Mouse (Mus musculus): ENCODE data around the gene Rnf26. TPM values are rescaled to one million over a fixed set of nuclear protein-coding genes. Genes with fewer than 3 reads are reported as not detected.

Gene Rnf26
- polyA plus RNA-seq, 1 experiment: not detected

DNA sequence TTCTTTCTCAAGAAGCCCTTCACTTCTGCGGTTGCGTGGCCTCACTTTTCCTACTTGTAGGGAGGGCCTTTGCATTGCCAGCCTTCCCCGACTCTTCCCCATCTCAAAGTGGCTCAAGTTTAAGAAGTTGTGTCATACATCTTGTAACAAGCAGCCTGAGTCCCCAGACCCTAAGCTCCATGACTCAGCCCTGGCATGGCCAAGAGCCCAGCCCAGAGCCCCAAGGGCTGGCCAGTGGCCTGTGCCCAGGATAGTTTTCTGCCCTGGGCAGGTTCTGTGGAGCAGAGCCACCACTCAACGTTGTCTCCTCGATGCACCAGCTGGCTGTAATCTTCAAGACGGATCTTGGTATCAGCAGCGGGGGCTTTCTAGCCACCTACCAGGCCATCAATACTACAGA is 8.4 kb downstream of the Rnf26 start:
- Histone ChIP-seq H3K4me1 (ENCODE audit: control insufficient read depth, insufficient read depth, low read length) (peaks cover 36% of the 10 kb centered on the region), H3K4me3 (ENCODE audit: insufficient read depth, low read depth, low read length) (no peak overlapping the region), H3K27ac (ENCODE audit: insufficient read depth, low read depth, low read length) (no peak overlapping the region)
- 88% methylated on average over 7 of the region's 7 CpGs for WGBS
- TF ChIP-seq POLR2A (IDR thresholded peaks at IDR 0.05; ENCODE audit: insufficient read depth, low read depth, low read length): no peak
- no peak for TF ChIP-seq CTCF (IDR thresholded peaks at IDR 0.05; ENCODE audit: insufficient read depth, low read depth, low read length)

DNA sequence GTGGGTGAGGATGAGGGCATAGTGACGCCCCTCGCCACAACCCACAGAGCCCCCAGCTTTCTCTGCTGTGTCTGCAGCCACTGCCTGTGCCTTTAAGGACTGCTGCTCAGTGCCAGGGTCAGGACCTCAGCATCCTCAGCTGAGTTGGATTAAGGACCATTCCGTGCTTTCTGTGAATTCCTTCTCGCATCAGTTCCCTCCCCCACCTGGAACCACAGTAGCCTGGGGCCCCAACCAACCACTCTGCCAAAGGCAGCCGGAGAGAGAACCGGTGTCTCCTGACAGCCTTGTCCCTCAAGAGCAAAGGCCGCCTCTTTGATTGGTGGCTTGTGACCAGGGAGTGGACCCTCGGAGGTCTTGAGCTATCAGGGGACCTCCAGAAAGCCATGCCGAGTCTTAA is 11.8 kb downstream of the Rnf26 start, which contains the start of gene Mfrp:
Gene Mfrp (plus strand): TSS at position 240 of the 400 bp plus-strand sequence.
- Histone ChIP-seq H3K27ac (ENCODE audit: insufficient read depth, low read depth, low read length) (no peak within 1 kb of the TSS), H3K4me3 (ENCODE audit: insufficient read depth, low read depth, low read length) (no peak within 1 kb of the TSS), H3K4me1 (ENCODE audit: control insufficient read depth, insufficient read depth, low read length) (peaks cover 12% of the 10 kb centered on the region)
- TF ChIP-seq POLR2A (IDR thresholded peaks at IDR 0.05; ENCODE audit: insufficient read depth, low read depth, low read length): no peak
- TF ChIP-seq CTCF (IDR thresholded peaks at IDR 0.05; ENCODE audit: insufficient read depth, low read depth, low read length): no peak
- 82% methylated on average over 9 of the region's 9 CpGs for WGBS

DNA sequence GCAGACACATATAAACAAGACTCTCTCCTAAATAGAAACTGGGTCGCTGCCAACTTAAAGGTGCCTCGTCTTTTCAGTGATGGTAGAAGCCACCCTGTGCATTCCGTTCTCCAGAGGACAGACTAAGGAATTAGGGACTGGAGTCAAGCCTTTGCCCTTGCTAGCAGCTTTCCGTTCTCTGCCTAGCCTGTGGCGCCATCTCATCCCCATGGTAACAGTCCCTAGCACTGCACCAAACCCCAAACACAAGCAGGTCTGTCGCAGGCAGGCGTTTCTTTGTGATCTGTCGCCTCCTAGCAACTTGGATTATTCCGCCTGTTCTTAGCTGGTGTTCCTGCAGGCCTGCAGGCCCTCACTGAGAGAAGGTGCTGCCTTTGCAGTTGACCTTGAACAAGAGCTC is 16.8 kb downstream of the Rnf26 start:
- WGBS: 19% methylated on average over 9 of the region's 9 CpGs

DNA sequence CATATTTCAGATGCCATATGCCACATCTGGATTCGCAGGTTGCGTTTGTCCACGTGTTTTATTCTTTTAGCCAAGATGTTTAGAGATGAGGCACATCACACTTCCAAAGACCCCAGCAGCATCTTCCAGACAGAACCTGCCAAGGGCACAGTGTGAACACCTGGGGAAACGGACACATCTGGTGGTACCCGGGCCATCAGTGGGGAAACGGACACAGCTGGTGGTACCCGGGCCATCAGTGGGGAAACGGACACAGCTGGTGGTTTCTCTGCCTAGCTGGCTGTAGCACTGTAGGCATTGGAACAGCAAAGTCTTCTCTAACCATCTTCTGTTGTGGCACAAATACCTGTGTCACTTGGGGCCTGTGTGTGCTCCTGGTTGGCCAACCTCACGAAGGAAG is 17.5 kb downstream of the Rnf26 start:
- whole genome bisulfite sequencing: 90% methylated on average over 9 of the region's 9 CpGs
- peak overlapping the region; percentile 96; the same call in 1 of the 2 replicates for H3K27ac ChIP-seq (ENCODE audit: insufficient read depth, low read depth, low read length)

More for the DNA sequence above, 16.8 kb downstream of the Rnf26 start:
- H3K4me3 ChIP-seq (ENCODE audit: insufficient read depth, low read depth, low read length): no peak overlapping the region
- peaks cover 15% of the 10 kb centered on the region for H3K4me1 ChIP-seq (ENCODE audit: control insufficient read depth, insufficient read depth, low read length)
- TF ChIP-seq POLR2A (IDR thresholded peaks at IDR 0.05; ENCODE audit: insufficient read depth, low read depth, low read length) (no peak), CTCF (IDR thresholded peaks at IDR 0.05; ENCODE audit: insufficient read depth, low read depth, low read length) (no peak)
- H3K27ac ChIP-seq (ENCODE audit: insufficient read depth, low read depth, low read length): peak overlapping the region; percentile 96

DNA sequence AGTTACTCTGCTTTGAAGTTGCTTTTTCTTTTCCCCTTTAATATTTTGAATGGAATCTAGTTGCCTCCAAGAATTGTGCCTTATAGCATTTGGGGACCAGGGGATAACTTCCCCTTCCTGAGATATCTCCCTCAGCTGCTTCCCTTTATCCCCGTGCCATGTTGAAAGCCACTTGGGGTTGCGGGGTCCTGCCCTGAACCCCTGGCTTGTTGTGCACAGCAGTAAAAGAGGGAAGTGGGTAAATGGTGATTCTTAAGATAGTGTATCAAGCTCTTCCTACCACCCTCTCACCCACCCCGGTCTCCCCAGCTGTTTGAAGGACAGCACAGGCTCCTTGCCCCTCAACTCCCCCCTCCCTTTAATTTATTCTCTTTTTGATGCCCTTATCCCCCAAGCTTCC is 18.6 kb downstream of the Rnf26 start:
- H3K27ac ChIP-seq (ENCODE audit: insufficient read depth, low read depth, low read length): no peak overlapping the region
- peaks cover 21% of the 10 kb centered on the region for H3K4me1 ChIP-seq (ENCODE audit: control insufficient read depth, insufficient read depth, low read length)
- TF ChIP-seq POLR2A (IDR thresholded peaks at IDR 0.05; ENCODE audit: insufficient read depth, low read depth, low read length) (no peak), CTCF (IDR thresholded peaks at IDR 0.05; ENCODE audit: insufficient read depth, low read depth, low read length) (no peak)
- 96% methylated on average over 3 of the region's 3 CpGs for WGBS
- H3K4me3 ChIP-seq (ENCODE audit: insufficient read depth, low read depth, low read length): no peak overlapping the region

More for the DNA sequence above, 17.5 kb downstream of the Rnf26 start:
- no peak for TF ChIP-seq POLR2A (IDR thresholded peaks at IDR 0.05; ENCODE audit: insufficient read depth, low read depth, low read length)
- no peak for TF ChIP-seq CTCF (IDR thresholded peaks at IDR 0.05; ENCODE audit: insufficient read depth, low read depth, low read length)
- Histone ChIP-seq H3K4me1 (ENCODE audit: control insufficient read depth, insufficient read depth, low read length) (peaks cover 15% of the 10 kb centered on the region), H3K4me3 (ENCODE audit: insufficient read depth, low read depth, low read length) (no peak overlapping the region)

DNA sequence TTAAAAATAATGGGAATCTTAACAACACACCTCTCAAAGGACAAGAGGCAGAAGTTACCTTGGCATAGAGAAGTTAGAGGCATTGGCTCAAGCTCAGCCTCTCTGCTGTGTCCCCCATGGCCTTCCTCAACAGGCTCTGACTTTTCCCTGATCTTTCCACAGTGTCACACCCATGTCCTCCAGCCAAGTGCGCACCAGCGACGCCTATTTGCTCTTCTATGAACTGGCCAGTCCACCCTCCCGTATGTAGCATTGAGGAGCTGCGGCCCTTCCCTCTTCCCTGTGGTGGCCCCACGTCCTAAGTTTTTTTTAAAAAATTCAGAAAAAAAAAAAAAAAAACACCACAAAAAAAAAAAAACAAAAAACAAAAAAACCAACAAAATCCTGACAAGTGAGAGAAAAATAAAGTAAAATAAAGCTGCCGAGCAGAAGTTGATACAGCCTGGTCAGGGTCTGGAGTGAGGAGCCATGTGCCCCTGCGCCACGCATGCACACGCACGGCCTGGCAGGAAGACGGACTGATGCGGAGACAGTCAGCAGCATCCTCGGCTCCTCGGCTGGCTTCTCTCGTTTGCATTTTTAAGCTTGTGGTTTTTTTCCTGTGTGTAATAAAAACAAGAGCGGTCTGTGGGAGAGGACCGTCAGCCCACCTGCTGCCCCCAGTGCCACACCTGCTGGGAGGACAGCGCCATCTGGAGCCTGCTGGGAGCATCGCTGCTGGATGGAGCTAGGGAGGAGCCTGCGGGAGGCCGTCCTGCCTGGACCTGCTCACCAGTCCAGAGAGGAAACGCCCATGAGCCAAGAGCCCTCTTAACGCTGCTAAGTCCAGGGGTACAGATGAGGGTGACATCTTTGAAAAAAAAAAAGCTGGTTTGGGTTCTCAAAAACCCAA is 19.5 kb downstream of the Rnf26 start:
- WGBS: 43% methylated on average over 24 of the region's 24 CpGs
- H3K4me3 ChIP-seq (ENCODE audit: insufficient read depth, low read depth, low read length): no peak overlapping the region

DNA sequence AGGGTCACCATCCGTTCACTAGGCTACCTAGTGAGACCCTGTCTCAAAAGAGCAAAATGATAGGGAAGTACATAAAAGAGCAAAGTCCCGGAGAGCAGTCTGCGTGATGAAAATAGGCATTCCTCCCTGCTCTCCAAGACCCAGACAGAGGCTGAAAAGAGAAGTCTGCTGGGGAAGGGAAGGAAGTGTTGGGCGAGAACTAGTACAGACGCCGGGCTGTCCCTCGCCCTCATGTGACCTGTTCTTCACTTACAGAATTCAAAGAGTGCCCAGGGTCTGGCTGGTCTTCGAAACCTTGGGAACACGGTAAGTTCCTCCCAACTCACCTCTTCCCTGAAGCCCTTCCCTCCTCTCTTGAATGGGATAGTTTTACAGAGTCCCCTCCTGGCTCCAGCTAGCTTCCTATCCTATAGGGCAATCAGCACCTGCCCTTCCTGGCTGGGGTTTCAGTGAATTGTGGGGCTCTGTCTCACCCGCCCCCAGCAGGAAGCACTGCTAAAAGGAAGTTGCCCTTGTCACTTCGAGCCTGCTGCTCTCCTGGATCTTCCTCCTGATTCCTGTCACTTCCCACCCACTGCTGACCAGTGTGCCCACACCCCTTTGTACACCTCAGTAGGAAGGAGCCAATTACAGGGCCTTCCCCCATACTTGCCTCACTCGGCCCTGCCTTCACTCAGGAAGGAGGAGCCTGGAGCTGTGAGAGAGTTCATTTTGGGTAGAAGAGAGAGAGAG is 24.3 kb downstream of the Rnf26 start:
- 59% methylated on average over 12 of the region's 12 CpGs for WGBS
- TF ChIP-seq CTCF (IDR thresholded peaks at IDR 0.05; ENCODE audit: insufficient read depth, low read depth, low read length): no peak
- no peak for TF ChIP-seq POLR2A (IDR thresholded peaks at IDR 0.05; ENCODE audit: insufficient read depth, low read depth, low read length)
- Histone ChIP-seq H3K4me3 (ENCODE audit: insufficient read depth, low read depth, low read length) (no peak overlapping the region), H3K27ac (ENCODE audit: insufficient read depth, low read depth, low read length) (no peak overlapping the region), H3K4me1 (ENCODE audit: control insufficient read depth, insufficient read depth, low read length) (peaks cover 32% of the 10 kb centered on the region)

More for the DNA sequence above, 19.5 kb downstream of the Rnf26 start:
- TF ChIP-seq POLR2A (IDR thresholded peaks at IDR 0.05; ENCODE audit: insufficient read depth, low read depth, low read length) (no peak), CTCF (IDR thresholded peaks at IDR 0.05; ENCODE audit: insufficient read depth, low read depth, low read length) (peak; percentile 77)
- Histone ChIP-seq H3K4me1 (ENCODE audit: control insufficient read depth, insufficient read depth, low read length) (peaks cover 30% of the 10 kb centered on the region), H3K27ac (ENCODE audit: insufficient read depth, low read depth, low read length) (no peak overlapping the region)

DNA sequence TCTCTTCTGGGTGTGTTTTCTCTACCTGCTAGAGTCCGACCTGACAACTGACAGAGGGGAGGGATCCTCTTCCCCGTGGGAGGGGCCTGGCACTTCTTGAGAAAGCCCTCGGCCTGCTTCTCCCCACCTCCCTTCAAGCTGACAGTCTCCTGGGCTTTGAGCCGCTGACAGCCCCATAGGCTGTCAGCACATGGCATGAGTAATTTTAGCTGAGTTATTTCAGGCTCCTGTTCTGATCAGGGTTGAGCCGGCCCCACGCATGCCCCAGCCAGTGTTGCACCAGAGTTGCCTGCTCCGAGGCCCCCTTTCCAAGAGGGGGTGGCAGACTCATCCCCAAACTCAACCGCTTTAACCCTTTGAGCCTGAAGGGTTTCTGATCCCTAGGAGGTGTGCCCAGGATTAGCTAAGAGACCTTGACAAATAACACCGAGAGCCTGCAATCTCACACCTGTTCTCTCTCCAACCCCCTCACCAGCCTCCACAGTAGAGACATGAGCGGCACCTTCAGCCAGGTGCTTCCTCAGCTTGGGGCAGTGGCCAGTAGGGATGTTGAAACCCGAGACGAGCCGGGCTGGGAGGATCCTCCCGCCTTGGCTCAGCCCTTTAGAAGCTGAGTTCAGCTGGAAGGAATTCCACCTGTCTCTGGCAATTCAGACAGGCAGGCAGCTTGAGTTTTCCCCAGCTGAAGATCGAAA is 25.4 kb downstream of the Rnf26 start:
- H3K27ac ChIP-seq (ENCODE audit: insufficient read depth, low read depth, low read length): peak overlapping the region; percentile 76
- no peak for TF ChIP-seq POLR2A (IDR thresholded peaks at IDR 0.05; ENCODE audit: insufficient read depth, low read depth, low read length)
- TF ChIP-seq CTCF (IDR thresholded peaks at IDR 0.05; ENCODE audit: insufficient read depth, low read depth, low read length): no peak
- H3K4me1 ChIP-seq (ENCODE audit: control insufficient read depth, insufficient read depth, low read length): peaks cover 36% of the 10 kb centered on the region
- 22% methylated on average over 15 of the region's 15 CpGs for WGBS
- H3K4me3 ChIP-seq (ENCODE audit: insufficient read depth, low read depth, low read length): peak overlapping the region; percentile 46
